Mouse (Mus musculus): Measurements from ENCODE around the gene 9930111J21Rik2.
"Not testable (repeated sequence)": the region's sequence is repeated elsewhere in the genome, so short reads cannot be mapped to it uniquely, and the experiment has no call there.

9930111J21Rik2 gene

GRCm38 (mm10) chr11:49077012-49077411 lies 26.0 kb upstream of the 9930111J21Rik2 start:
- DNase-seq (ENCODE audit: low read depth, low spot score), result no peak

- not testable (repeated sequence) for DNase-seq (ENCODE audit: low read depth, low spot score)
Measured at GRCm38 (mm10) chr11:49076001-49076757, 25.1 kb upstream of the 9930111J21Rik2 start, which contains the start of gene Ifi47. Ifi47 (plus strand) TSS chr11:49076587.

GRCm38 (mm10) chr11:49068358-49068757 lies 17.3 kb upstream of the 9930111J21Rik2 start:
- DNase-seq (ENCODE audit: low read depth, low spot score), result no peak

GRCm38 (mm10) chr11:49063713-49064469 lies 12.8 kb upstream of the 9930111J21Rik2 start, which contains the start of gene Tgtp2:
Tgtp2 (minus strand) TSS chr11:49064206.
- DNase-seq (ENCODE audit: low read depth, low spot score), result not testable (repeated sequence)

GRCm38 (mm10) chr11:49061865-49062264 lies 10.8 kb upstream of the 9930111J21Rik2 start:
- not testable (repeated sequence) for DNase-seq (ENCODE audit: low read depth, low spot score)

- not testable (repeated sequence) for DNase-seq (ENCODE audit: low read depth, low spot score)
Measured at GRCm38 (mm10) chr11:49060061-49060460, 9.0 kb upstream of the 9930111J21Rik2 start.

- not testable (repeated sequence) for DNase-seq (ENCODE audit: low read depth, low spot score)
Measured at GRCm38 (mm10) chr11:49051894-49052293, 852 bp upstream of the 9930111J21Rik2 start.

- DNase-seq (ENCODE audit: low read depth, low spot score), result not testable (repeated sequence)
Measured at GRCm38 (mm10) chr11:49050064-49050463, 978 bp downstream of the 9930111J21Rik2 start.

- DNase-seq (ENCODE audit: low read depth, low spot score), result not testable (repeated sequence)
Measured at GRCm38 (mm10) chr11:49012074-49012473, 39.0 kb downstream of the 9930111J21Rik2 start.

- not testable (repeated sequence) for DNase-seq (ENCODE audit: low read depth, low spot score)
Measured at GRCm38 (mm10) chr11:49006785-49007184, 44.3 kb downstream of the 9930111J21Rik2 start.

- not testable (repeated sequence) for DNase-seq (ENCODE audit: low read depth, low spot score)
Measured at GRCm38 (mm10) chr11:49006317-49006716, 44.7 kb downstream of the 9930111J21Rik2 start.

GRCm38 (mm10) chr11:49000411-49000810 lies 50.6 kb downstream of the 9930111J21Rik2 start:
- not testable (repeated sequence) for DNase-seq (ENCODE audit: low read depth, low spot score)

GRCm38 (mm10) chr11:48994018-48994417 lies 57.0 kb downstream of the 9930111J21Rik2 start, which contains the start of gene Tgtp1:
Tgtp1 (minus strand) TSS chr11:48994172.
- DNase-seq (ENCODE audit: low read depth, low spot score), result not testable (repeated sequence)

GRCm38 (mm10) chr11:48993296-48993695 lies 57.7 kb downstream of the 9930111J21Rik2 start:
- not testable (repeated sequence) for DNase-seq (ENCODE audit: low read depth, low spot score)

GRCm38 (mm10) chr11:48991740-48992520 lies 59.1 kb downstream of the 9930111J21Rik2 start, which contains the start of gene Gm12185:
Gm12185 (minus strand) TSS chr11:48992226.
- not testable (repeated sequence) for DNase-seq (ENCODE audit: low read depth, low spot score)

GRCm38 (mm10) chr11:48989981-48990380 lies 61.1 kb downstream of the 9930111J21Rik2 start:
- not testable (repeated sequence) for DNase-seq (ENCODE audit: low read depth, low spot score)

- DNase-seq (ENCODE audit: low read depth, low spot score), result not testable (repeated sequence)
Measured at GRCm38 (mm10) chr11:48988219-48988618, 62.8 kb downstream of the 9930111J21Rik2 start.

GRCm38 (mm10) chr11:48982848-48983247 lies 68.2 kb downstream of the 9930111J21Rik2 start:
- not testable (repeated sequence) for DNase-seq (ENCODE audit: low read depth, low spot score)

GRCm38 (mm10) chr11:48980052-48980451 lies 71.0 kb downstream of the 9930111J21Rik2 start:
- DNase-seq (ENCODE audit: low read depth, low spot score), result not testable (repeated sequence)

GRCm38 (mm10) chr11:48979251-48979650 lies 71.8 kb downstream of the 9930111J21Rik2 start, which contains the start of gene 9930111J21Rik1:
9930111J21Rik1 (minus strand) TSS chr11:48979398.
- DNase-seq (ENCODE audit: low read depth, low spot score), result not testable (repeated sequence)

Data from embryo, embryonic 11.5 days (tissue).